ENCODE assay signal across 33 mouse cellular contexts in genomic region chr12:92386195-92386594, GRCm38 (mm10).
"Had no signal": no experiment of that assay in that cellular context is flagged by ENCODE, and none has a peak within 500 bp of the region (broad histone marks: within the 10 kb centered on the region; RNA-seq: fewer than 3 reads in every experiment).

No protein-coding gene starts in this region.

- H3K9me3 ChIP-seq: heart, embryonic 10.5 days; heart, embryonic 12.5 days; heart, embryonic 13.5 days; heart, embryonic 15.5 days; hindbrain, embryonic 10.5 days; hindbrain, embryonic 12.5 days; hindbrain, embryonic 13.5 days; hindbrain, embryonic 15.5 days; intestine, embryonic 15.5 days; kidney, embryonic 15.5 days had no signal

- ATAC-seq: hindbrain, embryonic 16.5 days; hindbrain, postnatal 0 days; inflammation-experienced regulatory T-cells, adult 6 months; intestine, embryonic 15.5 days; intestine, embryonic 16.5 days; intestine, postnatal 0 days had no signal

- H3K4me3 ChIP-seq: heart, embryonic 10.5 days; heart, embryonic 12.5 days; heart, embryonic 13.5 days; heart, embryonic 15.5 days; hindbrain, embryonic 10.5 days; hindbrain, embryonic 12.5 days; hindbrain, embryonic 13.5 days; hindbrain, embryonic 15.5 days; intestine, embryonic 15.5 days; kidney, embryonic 15.5 days; layer of hippocampus, adult 2 months had no signal

- H3K4me2 ChIP-seq: heart, embryonic 11.5 days; heart, embryonic 12.5 days; heart, embryonic 13.5 days; heart, embryonic 15.5 days; hindbrain, embryonic 12.5 days; hindbrain, embryonic 13.5 days; hindbrain, embryonic 14.5 days; hindbrain, embryonic 15.5 days; intestine, embryonic 15.5 days; kidney, embryonic 15.5 days had no signal

- H3K4me1 ChIP-seq: heart, embryonic 10.5 days; heart, embryonic 12.5 days; heart, embryonic 13.5 days; heart, embryonic 15.5 days; intestine, embryonic 15.5 days; kidney, embryonic 15.5 days had no signal

- H3K9ac ChIP-seq: heart, embryonic 12.5 days; heart, embryonic 13.5 days; heart, embryonic 15.5 days; hindbrain, embryonic 12.5 days; hindbrain, embryonic 13.5 days; hindbrain, embryonic 14.5 days; hindbrain, embryonic 15.5 days; intestine, embryonic 15.5 days; kidney, embryonic 15.5 days had no signal

- DNase-seq: heart, postnatal 10 days; heart, postnatal 14 days; heart, postnatal 36 days; heart, postnatal 4 days; kidney, adult 18-20 months; kidney, adult 2 months; kidney, adult 8-10 months; kidney, adult 9 months; kidney, postnatal 10 days; kidney, postnatal 14 days; kidney, postnatal 25 days; kidney, postnatal 36 days; kidney, postnatal 4 days; layer of hippocampus, adult 9-11 months; layer of hippocampus, postnatal 36 days had no signal

- H3K36me3 ChIP-seq: heart, embryonic 10.5 days; heart, embryonic 12.5 days; heart, embryonic 13.5 days; heart, embryonic 15.5 days; hindbrain, embryonic 10.5 days; hindbrain, embryonic 12.5 days; hindbrain, embryonic 13.5 days; hindbrain, embryonic 15.5 days; intestine, embryonic 15.5 days; kidney, embryonic 15.5 days had no signal

- H3K27me3 ChIP-seq: heart, embryonic 12.5 days; heart, embryonic 13.5 days; heart, embryonic 15.5 days; hindbrain, embryonic 12.5 days; hindbrain, embryonic 13.5 days; hindbrain, embryonic 15.5 days; intestine, embryonic 15.5 days; kidney, embryonic 15.5 days had no signal

- H3K27ac ChIP-seq: heart, embryonic 10.5 days; heart, embryonic 13.5 days; heart, embryonic 15.5 days; hindbrain, embryonic 10.5 days; hindbrain, embryonic 12.5 days; hindbrain, embryonic 13.5 days; hindbrain, embryonic 14.5 days; hindbrain, embryonic 15.5 days; hindbrain, postnatal 0 days; intestine, embryonic 15.5 days; kidney, embryonic 15.5 days; layer of hippocampus, adult 2 months had no signal
